Mouse (Mus musculus) limb, embryonic 13.5 days (tissue): ENCODE results near the gene Fank1. TPM values are rescaled to one million over a fixed set of nuclear protein-coding genes. Genes with fewer than 3 reads are reported as not detected.

Experiments
- ATAC-seq: fragments of 200-750 bp; cut with Nextera tagmentation; 2 replicates; pipeline ENCODE4 v1.8.0; 2017; ENCODE audit warnings: low read depth, moderate number of reproducible peaks, moderate TSS enrichment; ENCODE audit not compliant: low FRiP score
- H3K27ac ChIP-seq: fragments of 300-500 bp; sonication (generic); 2 replicates; pipeline ENCODE4 v1.5.1; 2015; ENCODE audit warnings: inconsistent platforms, mild to moderate bottlenecking, moderate library complexity
- H3K27me3 ChIP-seq: fragments of 300-500 bp; sonication (generic); 2 replicates; pipeline ENCODE4 v1.6.1; 2015; ENCODE audit warnings: mild to moderate bottlenecking, inconsistent platforms
- H3K36me3 ChIP-seq: fragments of 300-500 bp; sonication (generic); 2 replicates; pipeline ENCODE4 v1.6.1; 2015; ENCODE audit warnings: inconsistent platforms, mild to moderate bottlenecking, moderate library complexity
- H3K4me1 ChIP-seq: fragments of 300-500 bp; sonication (generic); 2 replicates; pipeline ENCODE4 v1.6.1; 2015; ENCODE audit warnings: inconsistent platforms
- H3K4me2 ChIP-seq: fragments of 300-500 bp; sonication (generic); replicated peaks from 2 replicates; pipeline ENCODE4 v1.6.1; 2015; ENCODE audit warnings: inconsistent platforms, mild to moderate bottlenecking, moderate library complexity
- H3K4me3 ChIP-seq: fragments of 300-500 bp; sonication (generic); 2 replicates; pipeline ENCODE4 v1.5.1; 2015; ENCODE audit warnings: moderate library complexity, mild to moderate bottlenecking, inconsistent platforms
- H3K9ac ChIP-seq: fragments of 300-500 bp; sonication (generic); 2 replicates; pipeline ENCODE4 v1.6.1; 2015; ENCODE audit warnings: mild to moderate bottlenecking, inconsistent platforms
- H3K9me3 ChIP-seq: fragments of 300-500 bp; sonication (generic); 2 replicates; pipeline ENCODE4 v1.6.1; 2016; ENCODE audit warnings: inconsistent platforms
- WGBS: fragments of 180-500 bp; shearing (Covaris S2); methylation state at CpG from one replicate; pipeline ENCODE4 v1.1.7; 2015; 5-methylcytosine and 5-hydroxymethylcytosine counted together
- polyA plus RNA-seq: library from polyadenylated mRNA; unstranded; fragments of >200 nt; fragmentation: Nextera tagmentation; extraction: Ambion mirVana; gene quantifications from 2 replicates; pipeline ENCODE4 v1.2.1, GENCODE M21; 2015

Gene Fank1
- polyA plus RNA-seq, 1 experiment from 2014 or later = 0.17 TPM

DNA sequence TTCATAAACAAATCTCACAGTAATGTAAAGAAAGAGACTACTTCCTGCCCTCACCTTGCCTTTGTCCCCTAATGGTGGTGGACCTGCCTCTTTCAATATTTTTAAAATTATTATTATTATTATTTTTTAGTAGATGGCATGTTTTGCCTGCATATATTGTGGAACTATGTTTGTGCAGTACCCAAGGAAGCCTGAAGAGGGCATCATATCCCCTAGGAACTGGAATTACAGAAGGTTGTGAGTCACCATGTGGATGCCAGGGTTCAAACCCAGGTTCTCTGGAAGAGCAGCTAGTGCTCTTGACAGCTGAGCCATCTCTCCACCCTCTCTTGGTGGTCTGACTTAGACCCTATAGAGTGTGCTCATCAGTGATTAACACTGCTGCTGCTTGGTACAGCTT, 74.1 kb downstream of the Fank1 start:
- Histone ChIP-seq H3K4me2 (no peak overlapping the region), H3K9ac (no peak overlapping the region), H3K4me3 (no peak overlapping the region), H3K27me3 (no peaks in the 10 kb centered on the region), H3K27ac (no peak overlapping the region), H3K36me3 (no peaks in the 10 kb centered on the region), H3K9me3 (no peaks in the 10 kb centered on the region), H3K4me1 (peaks cover 4% of the 10 kb centered on the region)
- no peak for ATAC-seq

- peak; percentile 40; the same call in 1 of the 2 replicates for ATAC-seq
- Histone ChIP-seq H3K9me3 (no peaks in the 10 kb centered on the region), H3K27ac (no peak overlapping the region), H3K9ac (no peak overlapping the region), H3K36me3 (no peaks in the 10 kb centered on the region), H3K4me3 (no peak overlapping the region), H3K4me2 (no peak overlapping the region), H3K27me3 (no peaks in the 10 kb centered on the region), H3K4me1 (no peaks in the 10 kb centered on the region)
- 37% methylated on average over 3 of the region's 3 CpGs for WGBS
Observed at GRCm38 (mm10) chr7:133856278-133856677, 79.6 kb downstream of the Fank1 start.

GRCm38 (mm10) chr7:133858506-133858905, 81.8 kb downstream of the Fank1 start:
- Histone ChIP-seq H3K4me3 (no peak overlapping the region), H3K9ac (no peak overlapping the region), H3K4me2 (no peak overlapping the region), H3K36me3 (no peaks in the 10 kb centered on the region), H3K27me3 (no peaks in the 10 kb centered on the region), H3K9me3 (no peaks in the 10 kb centered on the region), H3K27ac (no peak overlapping the region), H3K4me1 (no peaks in the 10 kb centered on the region)
- 91% methylated on average over 3 of the region's 3 CpGs for WGBS
- ATAC-seq = no peak

GRCm38 (mm10) chr7:133859548-133859947, 82.9 kb downstream of the Fank1 start:
- H3K9me3 ChIP-seq = no peaks in the 10 kb centered on the region
- no peak for ATAC-seq
- 70% methylated on average over 4 of the region's 4 CpGs for WGBS
- H3K4me2 ChIP-seq = no peak overlapping the region
- no peaks in the 10 kb centered on the region for H3K4me1 ChIP-seq
- H3K36me3 ChIP-seq = no peaks in the 10 kb centered on the region
- H3K27me3 ChIP-seq = no peaks in the 10 kb centered on the region
- no peak overlapping the region for H3K4me3 ChIP-seq
- H3K27ac ChIP-seq = no peak overlapping the region
- no peak overlapping the region for H3K9ac ChIP-seq

- WGBS = 94% methylated on average over 6 of the region's 6 CpGs
- Histone ChIP-seq H3K4me3 (no peak overlapping the region), H3K36me3 (no peaks in the 10 kb centered on the region), H3K4me2 (no peak overlapping the region), H3K4me1 (no peaks in the 10 kb centered on the region), H3K27ac (no peak overlapping the region), H3K27me3 (peaks cover 2% of the 10 kb centered on the region; the same call in 1 of the 2 replicates), H3K9ac (no peak overlapping the region), H3K9me3 (no peaks in the 10 kb centered on the region)
- no peak for ATAC-seq
Observed at GRCm38 (mm10) chr7:133862233-133862632, 85.6 kb downstream of the Fank1 start.

DNA sequence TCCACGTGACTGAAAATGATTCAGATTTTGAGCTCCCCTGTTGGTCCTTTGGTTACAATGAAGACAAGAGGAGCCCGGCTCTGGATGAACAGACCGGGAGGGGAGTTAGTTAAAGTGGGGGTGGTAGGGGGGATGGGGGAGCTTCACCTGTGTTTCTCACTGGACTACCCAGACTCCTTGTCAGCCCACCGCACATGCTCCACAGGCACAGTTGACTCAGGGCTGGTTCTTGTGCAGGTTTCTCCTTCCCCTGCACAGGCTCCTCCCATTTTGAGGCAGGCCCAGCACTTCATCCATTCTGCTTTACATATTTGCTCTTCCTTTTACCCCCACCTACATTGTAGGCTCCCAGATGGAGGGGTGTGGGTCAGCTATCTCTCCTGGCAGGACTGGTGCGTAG, 86.1 kb downstream of the Fank1 start:
- no peak for ATAC-seq

GRCm38 (mm10) chr7:133863151-133863550, 86.5 kb downstream of the Fank1 start:
- H3K36me3 ChIP-seq = no peaks in the 10 kb centered on the region
- no peaks in the 10 kb centered on the region for H3K4me1 ChIP-seq
- H3K4me3 ChIP-seq = no peak overlapping the region
- H3K4me2 ChIP-seq = no peak overlapping the region
- peaks cover 4% of the 10 kb centered on the region; the same call in 1 of the 2 replicates for H3K27me3 ChIP-seq
- H3K9me3 ChIP-seq = no peaks in the 10 kb centered on the region
- no peak overlapping the region for H3K9ac ChIP-seq
- no peak overlapping the region for H3K27ac ChIP-seq
- no peak for ATAC-seq
- 65% methylated on average over 3 of the region's 3 CpGs for WGBS

More for the DNA sequence above, 86.1 kb downstream of the Fank1 start:
- H3K36me3 ChIP-seq = no peaks in the 10 kb centered on the region
- no peak overlapping the region for H3K4me2 ChIP-seq
- H3K4me3 ChIP-seq = no peak overlapping the region
- H3K9ac ChIP-seq = no peak overlapping the region
- no peaks in the 10 kb centered on the region for H3K4me1 ChIP-seq
- H3K9me3 ChIP-seq = no peaks in the 10 kb centered on the region
- H3K27me3 ChIP-seq = peaks cover 4% of the 10 kb centered on the region; the same call in 1 of the 2 replicates
- no peak overlapping the region for H3K27ac ChIP-seq
- 83% methylated on average over 5 of the region's 5 CpGs for WGBS

DNA sequence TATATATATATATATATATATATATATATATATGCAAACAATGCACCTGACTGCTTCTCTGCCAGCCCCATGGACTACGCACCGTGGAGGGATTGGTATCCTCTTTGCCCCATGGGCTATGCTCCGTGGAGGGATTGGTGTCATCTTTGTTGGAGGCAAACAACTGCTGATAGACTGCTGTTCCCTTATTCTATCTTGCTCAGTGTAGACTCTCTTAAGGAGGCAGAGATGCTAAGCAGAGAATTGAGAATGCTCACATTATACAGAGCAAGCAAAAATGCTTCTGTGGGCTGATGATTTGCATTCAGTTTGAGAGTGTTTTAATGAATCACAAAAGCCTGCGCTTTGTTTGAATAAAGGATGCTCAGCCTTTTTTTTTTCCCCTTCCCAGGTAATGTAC, 87.0 kb downstream of the Fank1 start:
- WGBS = 93% methylated on average over 4 of the region's 4 CpGs
- no peak overlapping the region for H3K9ac ChIP-seq
- H3K4me3 ChIP-seq = no peak overlapping the region
- no peak overlapping the region for H3K4me2 ChIP-seq
- ATAC-seq = no peak
- no peak overlapping the region for H3K27ac ChIP-seq
- H3K27me3 ChIP-seq = peaks cover 4% of the 10 kb centered on the region; the same call in 1 of the 2 replicates
- H3K9me3 ChIP-seq = no peaks in the 10 kb centered on the region
- no peaks in the 10 kb centered on the region for H3K4me1 ChIP-seq
- H3K36me3 ChIP-seq = no peaks in the 10 kb centered on the region

DNA sequence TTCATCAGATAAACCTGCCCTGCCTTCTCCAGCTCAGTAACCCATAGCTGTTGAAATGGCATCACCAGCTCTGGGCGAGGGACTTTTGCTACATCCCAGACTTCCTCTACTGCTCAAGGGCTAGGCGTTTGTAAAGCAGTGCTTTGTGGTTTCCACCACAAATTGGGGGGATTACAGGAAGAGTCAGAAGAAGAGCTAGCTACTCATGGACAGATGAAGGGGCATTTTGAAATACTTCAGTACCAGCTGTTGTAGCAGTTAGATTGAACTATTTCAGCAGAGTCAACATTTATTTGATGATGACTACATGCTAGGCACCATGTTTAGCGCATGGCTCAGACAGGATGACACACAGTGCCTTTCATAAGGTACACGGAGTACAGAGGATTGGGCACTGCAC, 93.6 kb downstream of the Fank1 start:
- Histone ChIP-seq H3K27me3 (peaks cover 7% of the 10 kb centered on the region), H3K36me3 (no peaks in the 10 kb centered on the region), H3K27ac (no peak overlapping the region), H3K4me3 (no peak overlapping the region), H3K9ac (no peak overlapping the region), H3K9me3 (no peaks in the 10 kb centered on the region), H3K4me2 (no peak overlapping the region), H3K4me1 (no peaks in the 10 kb centered on the region)
- no peak for ATAC-seq
- 81% methylated on average over 4 of the region's 4 CpGs for WGBS

DNA sequence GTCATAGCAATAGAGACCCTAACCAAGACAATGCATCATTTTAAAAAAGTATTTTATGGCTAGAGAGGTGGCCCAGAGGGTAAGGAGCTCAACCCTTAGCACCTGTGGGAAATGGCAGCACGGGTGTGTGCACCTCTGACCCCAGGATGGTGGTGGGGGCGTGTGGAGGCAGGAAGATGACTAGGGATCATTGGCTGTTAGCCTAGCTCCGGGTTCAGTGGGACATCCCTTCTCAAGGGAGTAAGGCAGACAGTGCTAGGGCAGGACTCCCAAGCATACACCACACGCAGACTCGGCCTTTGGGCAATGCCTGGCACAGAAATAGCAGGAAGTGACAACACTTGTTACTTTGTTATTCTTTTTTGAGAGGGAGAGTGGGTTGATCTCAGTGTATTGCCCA, 96.0 kb downstream of the Fank1 start:
- H3K9me3 ChIP-seq = no peaks in the 10 kb centered on the region
- no peaks in the 10 kb centered on the region for H3K4me1 ChIP-seq
- H3K27ac ChIP-seq = no peak overlapping the region
- no peaks in the 10 kb centered on the region for H3K36me3 ChIP-seq
- 83% methylated on average over 5 of the region's 5 CpGs for WGBS
- H3K9ac ChIP-seq = no peak overlapping the region
- no peak overlapping the region for H3K4me3 ChIP-seq
- H3K27me3 ChIP-seq = peaks cover 3% of the 10 kb centered on the region; the same call in 1 of the 2 replicates
- ATAC-seq = no peak
- H3K4me2 ChIP-seq = no peak overlapping the region

GRCm38 (mm10) chr7:133876139-133876538, 99.5 kb downstream of the Fank1 start:
- no peaks in the 10 kb centered on the region for H3K9me3 ChIP-seq
- no peak for ATAC-seq
- peaks cover 4% of the 10 kb centered on the region for H3K4me1 ChIP-seq
- no peak overlapping the region for H3K4me3 ChIP-seq
- H3K9ac ChIP-seq = no peak overlapping the region
- 66% methylated on average over 3 of the region's 3 CpGs for WGBS
- no peaks in the 10 kb centered on the region for H3K27me3 ChIP-seq
- H3K27ac ChIP-seq = no peak overlapping the region
- H3K4me2 ChIP-seq = no peak overlapping the region
- no peaks in the 10 kb centered on the region for H3K36me3 ChIP-seq

DNA sequence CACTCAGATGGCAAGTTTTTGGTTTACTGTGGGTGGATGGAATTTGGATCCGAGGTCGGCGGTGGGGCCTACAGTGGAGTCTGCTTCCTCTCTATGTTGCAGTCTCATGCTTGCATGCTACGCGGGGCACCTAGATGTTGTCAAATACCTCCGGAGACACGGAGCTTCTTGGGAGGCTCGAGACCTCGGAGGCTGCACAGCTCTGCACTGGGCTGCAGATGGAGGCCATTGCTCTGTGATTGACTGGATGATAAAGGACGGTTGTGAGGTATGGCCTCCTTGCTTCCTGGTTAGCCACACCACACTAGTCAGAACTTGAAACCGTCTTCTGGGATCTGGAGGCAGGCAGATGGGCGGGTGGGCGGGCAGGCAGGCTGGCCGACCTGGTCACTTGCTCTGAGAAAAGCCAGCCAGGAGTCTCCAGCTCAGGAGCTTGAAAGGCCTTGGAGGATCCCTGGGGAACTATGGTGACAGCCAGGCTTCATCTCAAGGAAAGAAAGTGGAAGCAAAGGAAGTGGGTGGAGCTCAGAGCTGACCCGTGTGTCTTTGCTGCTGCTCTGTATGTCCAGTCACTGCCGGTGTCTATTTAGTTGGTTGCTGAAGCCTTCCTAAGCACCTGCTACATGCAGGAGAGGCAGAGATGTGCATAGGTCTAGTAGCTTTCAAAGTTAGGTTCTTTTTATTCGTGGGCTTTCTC, 100.1 kb downstream of the Fank1 start:
- H3K4me2 ChIP-seq = no peak overlapping the region
- H3K4me3 ChIP-seq = no peak overlapping the region
- no peaks in the 10 kb centered on the region for H3K27me3 ChIP-seq
- no peaks in the 10 kb centered on the region for H3K36me3 ChIP-seq
- ATAC-seq = no peak
- no peak overlapping the region for H3K27ac ChIP-seq
- H3K4me1 ChIP-seq = peaks cover 4% of the 10 kb centered on the region
- WGBS = 73% methylated on average over 17 of the region's 17 CpGs
- H3K9ac ChIP-seq = no peak overlapping the region
- H3K9me3 ChIP-seq = no peaks in the 10 kb centered on the region

DNA sequence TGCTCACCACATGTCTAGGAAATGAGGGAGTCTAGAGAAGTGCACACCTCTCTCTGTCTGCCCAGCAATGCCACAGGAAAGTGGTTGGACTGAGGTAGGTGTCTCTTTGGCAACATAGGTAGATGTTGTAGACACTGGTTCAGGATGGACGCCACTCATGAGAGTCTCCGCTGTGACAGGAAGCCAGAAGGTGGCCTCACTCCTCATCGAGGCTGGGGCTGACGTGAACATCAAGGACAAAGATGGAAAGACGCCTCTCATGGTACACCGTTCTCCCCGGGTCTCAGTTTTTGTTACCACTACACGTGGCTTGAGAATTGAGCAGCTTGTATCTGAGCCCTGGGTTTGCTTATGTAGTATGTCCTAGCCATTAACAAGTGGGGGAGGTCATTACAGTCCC, 103.1 kb downstream of the Fank1 start:
- H3K4me3 ChIP-seq = no peak overlapping the region
- H3K4me1 ChIP-seq = peaks cover 4% of the 10 kb centered on the region
- no peak for ATAC-seq
- H3K9ac ChIP-seq = no peak overlapping the region
- WGBS = 96% methylated on average over 8 of the region's 8 CpGs
- H3K4me2 ChIP-seq = no peak overlapping the region
- H3K27me3 ChIP-seq = no peaks in the 10 kb centered on the region
- H3K9me3 ChIP-seq = no peaks in the 10 kb centered on the region
- no peak overlapping the region for H3K27ac ChIP-seq
- H3K36me3 ChIP-seq = no peaks in the 10 kb centered on the region
